ENCODE assay signal across 31 mouse cellular contexts in the genomic region with DNA sequence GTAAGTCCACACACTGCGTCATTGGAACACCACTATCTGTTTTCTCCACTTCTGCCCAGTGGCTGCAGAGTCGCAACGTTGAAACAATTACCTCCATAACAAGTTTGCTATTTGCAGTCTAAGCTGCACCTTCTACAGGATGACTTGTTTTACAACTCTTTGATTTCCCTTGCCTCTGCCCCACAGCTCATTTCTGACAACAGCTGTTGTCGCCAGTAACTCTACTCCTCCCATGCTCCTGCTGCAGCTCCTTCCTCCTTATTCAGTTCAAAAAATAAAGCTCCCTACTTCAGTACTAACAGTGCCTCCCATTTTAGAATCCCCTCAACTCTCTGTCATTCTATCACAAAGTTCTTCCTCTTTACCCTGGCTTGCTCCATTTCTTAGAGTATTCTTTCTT.
"Had no signal": no experiment of that assay in that cellular context is flagged by ENCODE, and none has a peak within 500 bp of the region (broad histone marks: within the 10 kb centered on the region; RNA-seq: fewer than 3 reads in every experiment).

No protein-coding gene starts in this region.

- H3K4me2 ChIP-seq: limb, embryonic 12.5 days; limb, embryonic 13.5 days; limb, embryonic 15.5 days; liver, embryonic 11.5 days; liver, embryonic 12.5 days; liver, embryonic 13.5 days; liver, embryonic 15.5 days; lung, embryonic 14.5 days; lung, embryonic 15.5 days; midbrain, embryonic 11.5 days; midbrain, embryonic 12.5 days; midbrain, embryonic 13.5 days; midbrain, embryonic 15.5 days; neural tube, embryonic 12.5 days had no signal

- H3K9ac ChIP-seq: limb, embryonic 12.5 days; limb, embryonic 13.5 days; limb, embryonic 15.5 days; liver, embryonic 12.5 days; liver, embryonic 13.5 days; liver, embryonic 14.5 days; liver, embryonic 15.5 days; liver, postnatal 0 days; lung, embryonic 14.5 days; lung, embryonic 15.5 days; midbrain, embryonic 12.5 days; midbrain, embryonic 13.5 days; midbrain, embryonic 15.5 days; neural tube, embryonic 12.5 days had no signal

- H3K27ac ChIP-seq: limb, embryonic 10.5 days; limb, embryonic 12.5 days; limb, embryonic 13.5 days; limb, embryonic 15.5 days; liver, embryonic 12.5 days; liver, embryonic 13.5 days; liver, embryonic 14.5 days; liver, embryonic 15.5 days; lung, embryonic 15.5 days; macrophage; midbrain, embryonic 10.5 days; midbrain, embryonic 12.5 days; midbrain, embryonic 13.5 days; midbrain, embryonic 15.5 days; neural tube, embryonic 12.5 days had no signal

- H3K4me1 ChIP-seq: limb, embryonic 10.5 days; limb, embryonic 12.5 days; limb, embryonic 13.5 days; limb, embryonic 15.5 days; lung, embryonic 15.5 days; megakaryocyte, embryonic 14.5 days; midbrain, embryonic 10.5 days; midbrain, embryonic 12.5 days; midbrain, embryonic 13.5 days; midbrain, embryonic 15.5 days; neural tube, embryonic 12.5 days had no signal

- DNase-seq: left cerebral cortex, postnatal 4 days; liver; liver, embryonic 13.5 days; liver, postnatal 0 days; lung, adult 18-20 months; lung, adult 2 months; lung, embryonic 14.5 days; lung, postnatal 10 days; lung, postnatal 14 days; lung, postnatal 36 days; lung, postnatal 4 days; midbrain, embryonic 14.5 days had no signal

- H3K9me3 ChIP-seq: limb, embryonic 10.5 days; limb, embryonic 12.5 days; limb, embryonic 13.5 days; limb, embryonic 15.5 days; liver, embryonic 12.5 days; liver, embryonic 13.5 days; liver, embryonic 15.5 days; lung, embryonic 15.5 days; megakaryocyte, embryonic 14.5 days; midbrain, embryonic 10.5 days; midbrain, embryonic 12.5 days; midbrain, embryonic 13.5 days; midbrain, embryonic 15.5 days; neural tube, embryonic 12.5 days had no signal

- H3K27me3 ChIP-seq: liver, embryonic 13.5 days; liver, embryonic 15.5 days; lung, embryonic 15.5 days; midbrain, embryonic 15.5 days; neural tube, embryonic 12.5 days had no signal

- H3K36me3 ChIP-seq: limb, embryonic 10.5 days; limb, embryonic 12.5 days; limb, embryonic 13.5 days; limb, embryonic 15.5 days; liver, embryonic 12.5 days; liver, embryonic 13.5 days; liver, embryonic 15.5 days; lung, embryonic 15.5 days; midbrain, embryonic 10.5 days; midbrain, embryonic 12.5 days; midbrain, embryonic 13.5 days; midbrain, embryonic 15.5 days; neural tube, embryonic 12.5 days had no signal

- ATAC-seq: liver, embryonic 12.5 days; liver, postnatal 0 days; lung, postnatal 0 days; midbrain, embryonic 13.5 days; midbrain, embryonic 15.5 days; midbrain, embryonic 16.5 days had no signal

- H3K4me3 ChIP-seq: limb, embryonic 10.5 days; limb, embryonic 12.5 days; limb, embryonic 13.5 days; limb, embryonic 15.5 days; liver, embryonic 12.5 days; liver, embryonic 13.5 days; liver, embryonic 15.5 days; lung, embryonic 15.5 days; megakaryocyte, embryonic 14.5 days; midbrain, embryonic 10.5 days; midbrain, embryonic 12.5 days; midbrain, embryonic 13.5 days; midbrain, embryonic 15.5 days; neural tube, embryonic 12.5 days had no signal
